Mouse (Mus musculus) lung, adult 18-20 months (tissue): ENCODE results near the gene Stx4a.
"Not testable (repeated sequence)": the region's sequence is repeated elsewhere in the genome, so short reads cannot be mapped to it uniquely, and the experiment has no call there.

Experiments
- DNase-seq, 2 experiments: peaks; one replicate each; pipeline ENCODE4 v3.0.0; 2022; ENCODE audit warnings: mixed read lengths in 2 of 2

Stx4a gene

DNA sequence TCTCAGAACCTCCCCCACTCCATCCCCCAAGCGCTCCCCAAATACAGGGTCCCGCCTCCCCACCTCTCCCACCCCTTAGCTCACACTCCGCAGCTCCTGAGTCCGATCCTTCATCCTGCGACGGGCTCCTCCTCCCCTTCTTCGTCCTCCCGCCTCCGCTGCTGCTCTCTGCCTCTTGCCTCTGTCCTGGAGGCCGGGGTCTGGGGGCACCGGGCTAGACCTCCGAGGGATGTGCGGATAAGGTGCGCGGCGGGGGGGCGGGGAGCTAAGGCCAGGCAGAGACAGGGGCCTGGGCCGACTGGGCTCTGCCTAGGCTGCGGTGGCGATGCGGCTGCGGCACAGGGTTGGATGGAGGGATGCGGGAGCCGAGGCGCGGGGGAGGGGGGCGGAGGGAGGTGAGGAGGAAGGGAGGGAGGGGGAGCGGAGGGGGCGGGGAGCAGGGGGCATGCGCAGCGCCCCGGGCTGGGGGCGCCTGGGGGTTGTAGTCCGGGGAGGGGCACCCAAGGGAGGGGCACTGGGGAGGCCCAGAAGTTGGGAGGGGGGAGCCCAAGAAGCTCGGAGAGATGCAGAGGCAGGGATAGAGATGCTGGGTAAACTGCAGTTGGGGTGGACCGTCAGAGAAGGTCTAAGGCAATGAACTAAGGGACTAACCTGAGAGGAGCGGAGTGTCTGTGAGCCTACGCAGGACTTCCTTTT is at the start of gene Stx4a, which contains the start of gene Stx1b:
Gene Stx4a, plus strand, starts transcription at position 119 of the 696 bp plus-strand sequence.
Gene Stx1b, minus strand, starts transcription at position 374 of the 696 bp plus-strand sequence.
- no peak for DNase-seq

DNA sequence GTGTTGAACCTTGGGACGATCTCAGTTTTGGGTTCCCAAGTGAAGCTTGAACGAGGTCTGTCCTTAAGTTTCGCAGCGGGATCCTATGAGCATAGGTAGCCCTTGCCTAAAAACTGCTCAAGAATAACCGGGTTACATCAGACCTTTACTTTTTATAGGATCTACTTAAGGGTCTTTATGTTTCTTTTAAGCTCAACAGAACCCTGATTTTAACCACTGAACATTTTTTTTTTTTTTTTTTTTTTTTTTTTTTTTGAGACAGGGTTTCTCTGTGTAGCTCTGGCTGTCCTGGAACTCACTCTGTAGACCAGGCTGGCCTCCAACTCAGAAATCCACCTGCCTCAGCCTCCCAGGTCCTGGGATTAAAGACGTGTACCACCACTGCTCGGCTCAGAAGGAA is 48.3 kb upstream of the Stx4a start:
- DNase-seq: not testable (repeated sequence)

DNA sequence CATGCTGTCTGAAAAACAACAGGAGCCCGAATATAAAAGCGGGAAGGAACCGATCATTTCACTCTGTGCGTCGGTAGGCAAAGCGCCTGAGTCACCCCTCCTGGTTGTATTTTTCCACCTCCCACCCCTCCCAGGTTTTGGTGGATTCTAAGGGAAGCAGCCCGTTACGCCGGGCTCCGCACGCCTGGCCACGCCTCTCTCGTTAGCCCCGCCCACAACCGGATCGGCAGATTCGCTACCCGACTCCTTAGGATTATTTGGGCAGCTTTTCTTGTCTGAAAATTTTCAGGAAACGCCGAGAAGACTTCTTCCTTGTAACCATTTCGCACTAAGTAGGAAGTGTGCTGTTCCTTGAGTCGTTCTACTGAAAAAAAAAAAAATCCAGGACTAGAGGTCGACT is 47.7 kb upstream of the Stx4a start, which contains the start of gene Setd1a:
Gene Setd1a, plus strand, starts transcription at position 245 of the 400 bp plus-strand sequence.
- peak; percentile 84 to 88 for DNase-seq

DNA sequence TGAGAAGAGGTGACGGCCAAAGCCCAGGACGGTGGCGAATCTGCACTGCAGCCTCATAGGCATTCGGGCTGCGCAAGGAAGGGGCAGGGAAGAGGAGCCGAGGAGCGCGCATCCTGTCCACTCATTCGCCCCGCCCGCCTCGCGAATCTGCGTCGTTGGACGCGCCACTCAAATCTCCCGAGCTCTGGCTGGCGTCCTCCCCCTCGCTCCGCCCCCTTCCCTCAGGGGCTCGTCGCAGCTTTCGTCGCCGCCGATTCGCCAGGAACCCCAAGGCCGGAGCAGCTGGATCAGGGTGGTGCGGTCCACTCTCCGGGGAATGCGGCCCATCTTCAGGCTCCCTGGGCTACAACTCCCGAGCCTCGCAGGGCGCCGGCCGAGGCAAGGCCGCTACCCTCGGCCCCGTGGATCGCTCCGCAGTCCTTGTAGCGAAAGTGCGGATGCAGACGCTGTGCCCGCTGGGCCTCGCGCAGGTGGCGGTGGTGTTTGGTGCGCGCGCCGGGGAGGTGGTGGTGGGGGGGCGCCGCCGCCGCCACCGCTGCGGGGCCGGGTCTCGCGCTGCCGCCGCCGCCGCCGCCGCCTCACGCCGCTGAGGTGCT is 47.1 kb upstream of the Stx4a start:
- DNase-seq: peak; percentile 96 to 97

DNA sequence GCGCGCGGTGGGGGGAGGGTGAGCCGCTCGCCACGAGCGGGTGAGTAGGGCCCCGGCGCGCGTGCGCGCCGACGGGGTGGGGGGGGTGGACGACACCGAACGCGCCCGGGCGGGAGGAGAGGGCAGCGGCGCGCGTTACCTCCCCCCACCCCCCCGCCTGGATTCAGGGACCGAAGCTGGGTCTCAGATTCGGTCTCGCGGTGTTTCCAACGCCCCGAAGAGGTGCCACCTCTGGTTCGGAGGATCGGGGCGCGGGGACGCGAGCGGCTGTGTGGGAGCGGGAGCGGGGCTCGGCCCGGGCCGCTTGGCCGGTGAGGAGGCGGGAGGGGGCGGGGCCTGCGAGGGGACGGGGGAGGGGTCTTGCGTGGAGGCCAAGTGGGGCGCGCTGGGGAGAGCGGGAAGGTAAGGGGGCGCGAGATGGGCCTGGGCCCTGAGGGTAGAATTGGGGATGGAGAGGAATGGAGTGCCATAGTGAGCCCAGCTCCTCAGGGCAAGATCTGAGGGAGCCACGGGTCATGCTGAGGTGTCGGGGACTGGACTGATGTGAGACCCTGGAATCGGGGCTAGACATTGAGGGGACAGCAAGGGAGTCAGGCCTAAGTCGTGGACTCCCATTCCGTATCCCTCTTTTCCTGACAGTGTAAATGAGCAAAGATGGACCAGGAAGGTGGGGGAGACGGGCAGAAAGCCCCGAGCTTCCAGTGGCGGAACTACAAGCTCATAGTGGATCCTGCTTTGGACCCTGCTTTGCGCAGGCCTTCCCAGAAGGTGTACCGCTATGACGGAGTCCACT is 46.4 kb upstream of the Stx4a start:
- DNase-seq: peak; percentile 39 to 42

DNA sequence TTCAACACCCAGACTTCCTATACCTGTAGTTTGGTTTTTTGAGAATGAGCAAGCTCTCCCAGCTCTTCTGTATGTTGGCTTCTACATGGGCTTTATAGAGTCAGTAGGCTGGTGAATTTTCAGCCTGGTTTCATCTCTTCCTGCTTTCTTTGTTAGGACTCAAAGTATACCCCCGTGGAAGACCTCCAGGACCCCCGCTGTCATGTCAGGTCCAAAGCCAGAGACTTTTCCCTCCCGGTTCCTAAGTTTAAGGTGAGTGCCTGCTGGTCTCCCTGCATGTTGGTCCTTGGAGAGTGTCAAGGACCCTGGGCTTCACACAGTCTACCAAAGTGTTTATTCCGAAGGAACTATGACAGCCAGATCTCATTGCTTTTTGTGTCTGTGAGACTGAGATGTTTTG is 45.7 kb upstream of the Stx4a start:
- no peak for DNase-seq

DNA sequence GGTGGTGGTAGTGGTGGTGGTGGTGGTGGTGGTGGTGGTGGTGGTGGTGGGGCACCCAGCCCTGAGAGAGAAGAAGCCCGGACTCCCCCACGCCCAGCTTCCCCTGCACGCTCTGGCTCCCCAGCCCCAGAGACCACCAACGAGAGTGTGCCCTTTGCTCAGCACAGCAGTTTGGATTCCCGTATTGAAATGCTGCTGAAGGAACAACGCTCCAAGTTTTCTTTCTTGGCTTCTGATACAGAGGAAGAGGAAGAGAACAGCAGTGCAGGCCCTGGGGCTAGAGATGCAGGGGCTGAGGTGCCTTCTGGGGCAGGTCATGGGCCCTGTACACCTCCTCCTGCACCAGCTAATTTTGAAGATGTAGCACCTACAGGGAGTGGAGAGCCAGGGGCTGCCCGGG is 38.8 kb upstream of the Stx4a start, which contains the start of gene Gm49388:
Gene Gm49388, plus strand, starts transcription at position 301 of the 400 bp plus-strand sequence.
- DNase-seq: no peak

DNA sequence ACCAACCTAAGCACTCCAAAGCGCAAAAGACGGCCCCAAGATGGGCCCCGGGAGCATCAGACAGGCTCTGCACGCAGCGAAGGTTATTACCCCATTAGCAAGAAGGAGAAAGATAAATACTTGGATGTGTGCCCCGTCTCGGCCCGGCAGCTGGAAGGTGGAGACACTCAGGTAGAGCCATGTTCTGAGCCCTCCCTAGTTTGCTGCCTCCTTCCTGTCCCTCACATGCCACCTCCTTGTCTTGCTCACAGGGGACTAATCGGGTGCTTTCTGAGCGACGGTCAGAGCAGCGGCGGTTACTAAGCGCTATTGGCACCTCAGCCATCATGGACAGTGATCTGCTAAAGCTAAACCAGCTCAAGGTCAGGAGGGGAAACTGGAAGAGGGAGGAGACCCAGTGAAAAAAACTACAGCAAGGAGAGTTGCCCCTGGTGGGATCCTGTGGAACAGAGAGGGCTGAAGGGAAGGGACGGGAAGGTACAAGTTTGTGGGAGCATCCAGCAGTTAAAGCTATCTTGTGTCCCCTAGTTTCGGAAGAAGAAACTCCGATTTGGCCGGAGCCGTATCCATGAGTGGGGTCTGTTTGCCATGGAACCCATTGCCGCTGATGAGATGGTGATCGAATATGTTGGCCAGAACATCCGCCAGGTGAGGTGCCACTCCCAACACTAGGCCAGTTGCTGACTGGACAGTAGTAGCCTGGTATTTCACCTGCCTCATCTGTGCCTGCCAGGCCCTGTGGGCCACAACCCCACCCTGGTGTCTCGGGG is 26.8 kb upstream of the Stx4a start:
- no peak for DNase-seq

DNA sequence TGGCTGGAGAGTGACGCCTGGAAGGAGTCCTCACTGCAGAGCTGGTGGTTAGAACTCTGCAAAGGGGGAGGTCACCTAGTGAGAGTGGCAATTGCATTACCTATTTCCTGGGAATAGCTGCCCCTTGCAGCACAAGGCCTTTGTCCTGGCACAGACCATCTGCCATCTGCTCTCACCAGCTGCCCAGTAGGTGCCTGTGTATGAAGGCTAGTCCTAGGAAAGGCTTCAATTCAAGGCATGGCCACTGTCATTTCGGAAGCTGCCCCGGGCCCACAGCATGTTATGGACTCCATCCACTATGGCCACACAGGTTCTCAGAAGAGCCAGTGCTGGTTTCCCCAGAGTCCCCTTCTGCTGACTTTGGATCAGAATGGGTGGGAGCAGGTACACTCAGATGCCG is 25.5 kb upstream of the Stx4a start:
- no peak for DNase-seq

DNA sequence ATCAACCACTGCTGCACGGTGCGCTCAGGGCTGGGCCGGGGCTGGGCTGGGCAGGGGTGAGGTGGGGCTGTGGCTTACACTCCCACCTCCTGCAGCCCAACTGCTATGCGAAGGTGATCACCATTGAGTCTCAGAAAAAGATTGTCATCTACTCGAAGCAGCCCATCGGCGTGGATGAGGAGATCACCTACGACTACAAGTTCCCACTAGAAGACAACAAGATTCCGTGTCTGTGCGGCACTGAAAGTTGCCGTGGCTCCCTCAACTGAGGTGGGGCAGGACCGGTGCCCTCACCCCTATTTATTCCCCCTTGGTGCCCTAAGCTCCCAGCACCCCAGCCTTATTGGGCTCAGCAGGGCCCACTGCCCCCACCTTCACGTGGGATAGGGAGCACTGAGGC is 24.9 kb upstream of the Stx4a start:
- DNase-seq: no peak

DNA sequence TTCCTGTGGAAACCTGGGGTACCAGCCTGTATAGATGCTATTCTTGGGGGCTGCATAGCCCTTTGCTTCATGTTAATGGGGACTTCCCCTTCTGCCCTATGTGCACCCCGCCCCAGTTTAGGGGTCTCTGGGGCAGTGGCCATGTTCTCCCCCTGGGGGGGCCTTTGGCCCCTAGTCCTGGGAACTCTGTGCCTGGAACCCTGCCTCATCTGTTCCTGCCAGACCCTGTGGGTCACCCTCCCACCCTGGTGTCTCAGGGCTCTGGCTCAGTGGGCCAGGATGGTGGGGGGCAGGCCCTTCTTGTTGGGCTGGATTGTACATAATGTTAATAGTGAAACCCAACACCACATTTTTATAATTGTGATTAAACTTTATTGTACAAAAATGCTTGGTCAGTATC is 24.4 kb upstream of the Stx4a start:
- DNase-seq: no peak

DNA sequence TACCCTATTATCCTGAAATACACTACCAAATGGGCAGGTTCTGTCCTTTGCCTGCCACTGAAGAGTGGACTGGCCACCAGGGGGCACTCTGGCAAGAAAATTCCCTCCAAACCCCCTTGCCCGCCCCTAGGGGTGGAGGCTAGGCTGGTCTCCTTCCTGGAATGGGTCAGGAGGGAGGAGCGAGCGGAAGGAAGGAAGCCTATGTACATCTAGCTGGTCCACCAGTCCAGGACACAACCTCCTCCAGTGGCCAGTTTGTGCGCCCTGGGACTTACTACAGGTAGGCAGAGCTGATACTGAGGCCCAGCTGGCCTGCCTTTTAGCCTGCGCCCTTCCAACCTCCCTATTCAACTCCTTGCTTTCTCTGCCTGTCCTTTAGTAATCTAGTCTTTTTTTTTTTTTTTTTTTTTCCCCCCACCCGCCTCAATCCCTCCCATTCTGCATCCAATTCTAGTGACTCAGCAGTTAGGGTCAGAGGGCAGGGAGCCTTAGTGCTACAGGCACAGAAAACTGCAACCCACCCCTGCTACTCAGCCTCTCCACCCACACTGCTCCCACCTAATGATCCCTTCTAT is 23.6 kb upstream of the Stx4a start, which contains the start of gene Hsd3b7:
Gene Hsd3b7, plus strand, starts transcription at position 170 of the 575 bp plus-strand sequence.
- DNase-seq: peak; percentile 94 to 96

DNA sequence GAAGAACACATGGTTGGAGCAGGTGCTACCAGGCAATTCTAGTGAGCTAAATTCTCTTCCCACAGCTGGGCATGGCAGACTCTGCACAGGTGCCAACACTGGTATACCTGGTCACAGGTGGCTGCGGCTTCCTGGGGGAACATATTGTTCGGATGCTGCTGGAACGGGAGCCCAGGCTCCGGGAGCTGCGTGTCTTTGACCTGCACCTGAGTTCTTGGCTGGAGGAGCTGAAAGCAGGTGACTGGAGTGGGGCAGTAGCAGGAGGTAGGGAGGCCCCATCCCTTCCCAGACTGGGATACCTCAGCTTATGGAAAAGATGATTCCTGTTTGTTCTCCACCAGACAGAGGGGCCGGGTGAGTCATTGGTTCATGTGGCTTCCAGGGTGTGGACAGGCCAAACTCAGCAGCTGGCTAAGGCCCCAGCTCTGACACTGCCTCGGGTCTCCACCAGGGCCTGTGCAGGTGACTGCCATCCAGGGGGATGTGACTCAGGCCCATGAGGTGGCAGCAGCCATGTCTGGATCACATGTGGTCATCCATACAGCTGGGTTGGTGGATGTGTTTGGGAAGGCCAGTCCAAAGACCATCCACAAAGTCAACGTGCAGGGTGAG is 23.0 kb upstream of the Stx4a start:
- DNase-seq: no peak

DNA sequence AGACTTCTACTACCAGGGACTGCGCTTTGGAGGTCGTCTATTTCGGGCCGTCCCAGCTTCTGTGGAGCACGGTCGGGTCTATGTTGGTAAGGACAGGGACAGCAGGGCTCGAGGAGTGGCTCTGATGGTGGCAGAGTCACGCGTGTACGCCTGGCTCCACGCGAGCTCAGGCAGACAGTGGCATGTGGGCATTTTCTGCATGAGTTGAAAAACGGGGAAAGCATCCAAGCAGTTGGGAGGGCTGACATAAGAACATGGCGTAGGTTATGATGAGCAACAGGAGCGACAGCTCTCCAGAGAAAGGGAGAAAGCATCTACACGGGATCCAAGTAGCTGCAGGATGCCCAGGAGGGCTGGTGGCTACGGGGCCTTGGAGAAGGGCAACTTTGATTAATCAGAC is 21.8 kb upstream of the Stx4a start:
- DNase-seq: no peak

DNA sequence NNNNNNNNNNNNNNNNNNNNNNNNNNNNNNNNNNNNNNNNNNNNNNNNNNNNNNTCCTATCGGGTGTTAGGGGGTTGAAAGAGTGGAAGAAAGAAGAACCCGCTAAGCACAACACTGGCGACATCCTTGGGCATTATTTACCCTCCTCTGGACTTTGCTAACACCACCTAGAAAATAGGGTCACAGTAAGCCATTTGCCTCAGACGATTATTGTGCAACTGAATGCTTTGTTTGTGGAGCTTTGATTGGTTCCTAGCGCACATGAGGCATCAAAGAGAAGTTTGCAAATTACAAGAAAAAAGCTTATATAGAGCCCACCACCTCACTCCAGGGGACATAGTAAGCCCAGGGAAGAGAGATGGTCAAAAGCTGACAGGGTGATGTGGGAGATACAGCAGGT is 15.3 kb upstream of the Stx4a start:
- no peak for DNase-seq

DNA sequence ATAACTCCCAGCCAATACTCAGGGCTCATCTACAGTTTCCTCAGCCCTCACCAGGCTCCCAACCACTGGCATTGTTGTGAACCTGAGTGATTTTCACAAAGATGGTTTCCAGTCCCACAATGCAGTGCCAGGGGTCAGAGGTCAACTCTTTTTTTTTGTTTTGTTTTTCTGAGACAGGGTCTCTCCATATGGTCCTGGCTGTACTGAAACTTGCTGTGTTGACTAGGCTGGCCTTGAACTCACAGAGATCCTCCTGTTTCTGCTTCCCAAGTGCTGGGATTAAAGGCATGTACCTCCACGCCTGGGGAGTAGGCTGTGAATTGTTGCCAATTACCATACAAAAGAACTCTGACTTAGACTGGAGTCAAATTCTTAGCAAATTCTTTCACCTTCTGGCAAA is 14.2 kb upstream of the Stx4a start:
- DNase-seq: no peak

DNA sequence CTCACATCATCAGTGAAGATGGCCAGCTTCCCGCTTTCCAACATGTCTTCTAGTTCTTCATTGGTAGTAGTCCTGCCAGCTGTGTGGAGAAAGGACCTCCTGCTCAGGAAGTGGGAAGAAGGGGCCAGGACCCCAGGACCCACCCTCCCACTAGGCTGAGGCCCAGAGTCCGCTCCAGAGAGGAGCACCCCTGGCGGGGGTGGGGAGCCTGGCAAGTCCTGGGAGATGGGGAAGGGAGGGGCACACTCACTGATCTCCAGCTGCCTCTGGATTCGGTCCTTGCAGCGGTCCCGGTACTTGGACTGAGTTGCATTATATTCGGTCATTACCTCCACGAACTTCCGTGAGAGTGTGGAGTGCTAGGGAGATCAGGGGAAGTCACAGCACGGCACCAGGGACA is 13.4 kb upstream of the Stx4a start:
- no peak for DNase-seq

DNA sequence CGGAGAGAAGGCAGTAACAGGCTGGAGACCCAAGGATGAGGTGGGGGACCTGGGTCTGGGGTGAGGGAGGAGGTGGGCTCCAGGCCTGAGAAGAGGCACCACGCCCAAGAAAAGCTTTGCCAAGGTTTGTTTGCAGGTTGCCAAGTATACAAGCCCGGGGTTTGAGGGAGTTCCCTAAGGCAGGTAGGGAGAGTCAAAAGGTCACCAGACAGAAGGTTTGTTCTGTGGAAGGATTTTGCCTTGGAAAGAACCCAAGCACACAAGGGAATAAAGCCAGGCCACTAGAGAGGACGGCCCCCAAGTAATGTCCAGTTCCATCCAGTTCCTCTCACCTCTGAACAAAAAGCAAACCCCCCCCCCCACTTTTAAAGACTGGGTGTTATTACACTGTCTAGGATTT is 12.9 kb upstream of the Stx4a start:
- DNase-seq: no peak

DNA sequence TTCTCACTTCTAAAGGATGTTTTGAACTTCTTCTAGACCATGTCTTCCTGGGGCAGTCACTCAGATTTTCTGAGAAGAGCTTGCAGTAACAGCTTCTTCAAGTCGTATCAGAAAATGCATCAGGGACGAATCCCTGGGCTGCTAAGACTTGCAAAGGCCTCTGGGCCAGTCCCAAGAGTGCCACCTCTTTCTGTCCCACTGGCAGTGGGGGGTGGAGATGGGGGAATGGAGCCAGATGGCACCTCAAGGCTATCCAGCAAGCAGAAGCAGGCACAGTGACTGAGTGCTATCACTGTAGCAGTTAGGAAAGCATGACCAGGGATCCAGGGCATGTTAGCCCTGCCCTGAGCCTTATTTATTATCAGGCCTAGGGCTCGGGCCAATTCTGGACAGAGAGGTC is 11.8 kb upstream of the Stx4a start:
- DNase-seq: no peak

DNA sequence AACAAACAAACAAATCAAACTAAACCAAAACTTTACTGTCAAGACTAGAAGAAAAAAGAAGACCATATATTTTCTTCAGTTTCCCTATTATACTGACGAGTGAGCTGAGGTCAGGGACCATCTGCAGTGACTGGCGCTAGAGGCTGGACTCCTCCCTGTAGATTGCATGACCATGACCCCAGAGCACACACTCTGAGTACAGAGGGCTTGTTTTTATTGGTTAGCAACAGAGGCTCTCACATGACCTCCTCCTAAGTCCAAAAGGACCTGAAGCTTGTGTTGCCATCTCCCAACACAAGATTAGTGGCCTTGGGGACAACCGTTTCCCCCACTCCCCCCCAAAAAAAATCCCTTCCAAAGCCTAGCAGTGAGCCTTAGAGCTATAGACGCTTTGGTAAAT is 10.3 kb upstream of the Stx4a start:
- no peak for DNase-seq

DNA sequence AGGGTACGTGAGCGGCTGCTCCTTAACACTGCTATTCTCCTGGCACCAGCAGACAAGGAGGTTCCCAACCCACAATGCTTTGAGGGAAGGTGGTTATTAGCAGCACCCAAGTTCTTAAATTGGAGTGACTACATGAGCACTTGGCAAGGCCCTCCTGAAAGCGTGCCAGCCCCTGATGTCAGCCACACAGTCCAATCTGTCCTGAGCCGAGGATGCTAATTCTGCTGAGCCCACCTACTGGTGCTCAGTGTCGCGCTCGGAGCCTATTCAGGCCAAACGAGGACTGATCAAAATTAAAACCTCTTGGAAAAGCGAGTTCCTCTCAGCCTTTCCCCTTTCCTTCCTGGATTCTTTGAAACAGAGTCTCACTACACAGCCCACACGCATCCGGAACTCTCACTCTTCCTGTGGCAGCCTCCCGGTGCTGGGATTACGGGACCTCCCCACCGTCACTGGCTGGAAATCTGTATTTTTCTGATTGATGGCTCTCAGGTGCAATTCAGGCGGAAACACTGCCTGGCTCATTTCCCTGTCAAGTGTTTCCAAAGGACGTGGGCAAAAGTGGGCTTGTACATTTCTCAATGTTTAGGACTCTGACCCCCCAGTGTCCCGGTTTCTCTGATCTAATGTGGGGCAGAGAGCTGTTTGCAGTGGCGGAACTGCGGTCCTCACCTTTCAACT is 9.7 kb upstream of the Stx4a start:
- DNase-seq: peak; percentile 59 to 68
